Mouse (Mus musculus) cerebellum, adult 2 months (tissue): ENCODE results near the gene Gm11273. TPM values are rescaled to one million over a fixed set of nuclear protein-coding genes. Genes with fewer than 3 reads are reported as not detected.
A peak's percentile ranks its signal among the peaks of the same experiment; 100 is the strongest.
"Not testable (repeated sequence)": the region's sequence is repeated elsewhere in the genome, so short reads cannot be mapped to it uniquely, and the experiment has no call there.

Experiments
- DNase-seq, 2 experiments: peaks; one replicate each; pipeline ENCODE4 v3.0.0; 2021
- H3K27ac ChIP-seq: fragments of 200-500 bp; 2 replicates; pipeline ENCODE4 v1.5.1; 2012; ENCODE audit warnings: low read length, control low read depth, inconsistent platforms; ENCODE audit not compliant: insufficient read depth
- H3K27me3 ChIP-seq: fragments of 200-500 bp; 2 replicates; pipeline ENCODE4 v1.6.1; 2012; ENCODE audit warnings: inconsistent platforms, mild to moderate bottlenecking, low read length, moderate library complexity; ENCODE audit not compliant: control insufficient read depth, insufficient read depth
- H3K4me1 ChIP-seq: fragments of 200-500 bp; 2 replicates; pipeline ENCODE4 v1.6.1; 2011; ENCODE audit warnings: low read length; ENCODE audit not compliant: control insufficient read depth, insufficient read depth
- H3K4me3 ChIP-seq: fragments of 200-500 bp; replicated peaks from 2 replicates; pipeline ENCODE3; 2011; ENCODE audit warnings: mild to moderate bottlenecking, low read depth, low read length, control low read depth; ENCODE audit not compliant: insufficient read depth
- CTCF ChIP-seq: fragments of 200-500 bp; IDR thresholded peaks from 2 replicates; pipeline ENCODE4 v1.5.1; 2011; ENCODE audit warnings: low read depth, mild to moderate bottlenecking, control low read depth, low read length, moderate library complexity, borderline replicate concordance; ENCODE audit not compliant: insufficient read depth
- POLR2A ChIP-seq: fragments of 200-500 bp; IDR thresholded peaks from 2 replicates; pipeline ENCODE4 v1.6.1; 2011; ENCODE audit warnings: low read length, control low read depth, borderline replicate concordance; ENCODE audit not compliant: insufficient read depth
- whole genome bisulfite sequencing: fragments of 180-500 bp; shearing (Covaris S2); methylation state at CpG from one replicate; pipeline ENCODE4 v1.1.7; 2018; 5-methylcytosine and 5-hydroxymethylcytosine counted together
- polyA plus RNA-seq: library from polyadenylated mRNA; depleted of rRNA; stranded (reverse); fragments of >200 nt; gene quantifications from 2 replicates; pipeline ENCODE4 v1.2.3, GENCODE M21; 2012; rRNA removed

Gene Gm11273
- 28.3 and 29.8 TPM in 2 replicates for polyA plus RNA-seq

- not testable (repeated sequence) for H3K27me3 ChIP-seq, H3K4me3 ChIP-seq, H3K4me1 ChIP-seq, H3K27ac ChIP-seq, DNase-seq
- WGBS = 88% methylated on average over 17 of the region's 17 CpGs
Observed at GRCm38 (mm10) chr13:21501182-21501581, at the start of gene Gm11273. Gm11273 (minus strand) TSS chr13:21501418.

GRCm38 (mm10) chr13:21550416-21551110 lies 49.3 kb upstream of the Gm11273 start:
- WGBS = 36% methylated on average over 3 of the region's 3 CpGs
- no peaks in the 10 kb centered on the region for H3K27me3 ChIP-seq
- H3K27ac ChIP-seq = no peak overlapping the region
- no peaks in the 10 kb centered on the region for H3K4me1 ChIP-seq
- H3K4me3 ChIP-seq = no peak overlapping the region
- DNase-seq = no peak
- no peak for TF ChIP-seq CTCF

- no peak for DNase-seq
- no peaks in the 10 kb centered on the region for H3K4me1 ChIP-seq
- WGBS = 91% methylated on average over 3 of the region's 3 CpGs
- H3K27ac ChIP-seq = no peak overlapping the region
- no peak for TF ChIP-seq CTCF
- no peak for TF ChIP-seq POLR2A
- no peaks in the 10 kb centered on the region for H3K27me3 ChIP-seq
- no peak overlapping the region for H3K4me3 ChIP-seq
Observed at GRCm38 (mm10) chr13:21549487-21549886, 48.3 kb upstream of the Gm11273 start.

GRCm38 (mm10) chr13:21542708-21543107 lies 41.5 kb upstream of the Gm11273 start, which contains the start of gene Olfr1366:
Olfr1366 (minus strand) TSS chr13:21542808.
- WGBS = 65% methylated on average over 1 of the region's 1 CpGs
- H3K27me3 ChIP-seq = no peaks in the 10 kb centered on the region
- DNase-seq = no peak
- H3K4me3 ChIP-seq = no peak within 1 kb of the TSS
- no peak within 1 kb of the TSS for H3K27ac ChIP-seq
- TF ChIP-seq POLR2A (no peak), CTCF (no peak)
- H3K4me1 ChIP-seq = no peaks in the 10 kb centered on the region

GRCm38 (mm10) chr13:21530781-21531201 lies 29.6 kb upstream of the Gm11273 start, which contains the start of gene Zkscan8:
Zkscan8 (minus strand) TSS chr13:21531120.
- peak; percentile 92 to 96 for DNase-seq
- H3K27me3 ChIP-seq = no peaks in the 10 kb centered on the region
- H3K4me1 ChIP-seq = no peaks in the 10 kb centered on the region
- peak; percentile 55; the same call in 1 of the 2 replicates for TF ChIP-seq POLR2A
- no peak for TF ChIP-seq CTCF
- peak within 1 kb of the TSS; percentile 84 for H3K4me3 ChIP-seq
- WGBS = 1% methylated on average over 39 of the region's 39 CpGs
- H3K27ac ChIP-seq = peak within 1 kb of the TSS; percentile 72; the same call in 1 of the 2 replicates

- WGBS = 45% methylated on average over 7 of the region's 7 CpGs
- no peak for DNase-seq
- H3K27me3 ChIP-seq = no peaks in the 10 kb centered on the region
Observed at GRCm38 (mm10) chr13:21530136-21530535, 28.9 kb upstream of the Gm11273 start.

GRCm38 (mm10) chr13:21506221-21506649 lies 5.0 kb upstream of the Gm11273 start:
- TF ChIP-seq CTCF (no peak), POLR2A (peak; percentile 78; the same call in 1 of the 2 replicates)
- Histone ChIP-seq H3K27ac (peak overlapping the region; percentile 81), H3K27me3 (no peaks in the 10 kb centered on the region), H3K4me1 (no peaks in the 10 kb centered on the region), H3K4me3 (peak overlapping the region; percentile 95)
- peak; percentile 86 to 87 for DNase-seq
- under 1% methylated on average over 21 of the region's 21 CpGs for WGBS

More at GRCm38 (mm10) chr13:21530136-21530535, 28.9 kb upstream of the Gm11273 start:
- Histone ChIP-seq H3K4me3 (peak overlapping the region; percentile 32), H3K27ac (no peak overlapping the region), H3K4me1 (no peaks in the 10 kb centered on the region)
- TF ChIP-seq CTCF (no peak), POLR2A (no peak)

GRCm38 (mm10) chr13:21502296-21502695 lies 1.1 kb upstream of the Gm11273 start:
- no peak for DNase-seq
- Histone ChIP-seq H3K27me3 (no peaks in the 10 kb centered on the region), H3K4me3 (no peak overlapping the region), H3K27ac (no peak overlapping the region), H3K4me1 (no peaks in the 10 kb centered on the region)
- TF ChIP-seq POLR2A = no peak
- no peak for TF ChIP-seq CTCF
- 88% methylated on average over 5 of the region's 5 CpGs for WGBS
